Mouse (Mus musculus): ENCODE data around the gene Atp6v0c. TPM values are rescaled to one million over a fixed set of nuclear protein-coding genes. Genes with fewer than 3 reads are reported as not detected.
"Not testable (repeated sequence)": the region's sequence is repeated elsewhere in the genome, so short reads cannot be mapped to it uniquely, and the experiment has no call there.

Gene Atp6v0c
- polyA plus RNA-seq, 3 experiments from 2014 or later: 164 to 208 (median 177) TPM

DNA sequence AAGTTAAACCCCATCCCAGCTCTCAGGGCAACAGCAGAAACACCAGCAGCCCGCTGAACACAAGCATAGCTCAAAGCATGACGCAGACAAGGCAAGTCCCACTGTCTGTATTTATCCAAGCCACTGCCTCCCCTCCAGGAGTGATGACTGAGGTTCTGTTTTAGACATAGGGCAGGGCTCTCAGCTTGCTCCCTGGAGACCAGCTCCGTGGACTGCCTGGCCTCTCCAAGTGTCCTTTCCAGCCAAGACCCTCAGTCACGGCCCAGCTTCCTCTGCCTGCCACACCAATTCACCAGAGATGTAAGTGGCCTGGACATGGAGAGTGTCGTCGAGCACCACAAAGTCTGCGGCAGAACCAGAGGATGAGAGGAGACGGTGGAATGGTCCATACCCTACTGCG, 13.8 kb downstream of the Atp6v0c start:
- ATAC-seq: no peak

DNA sequence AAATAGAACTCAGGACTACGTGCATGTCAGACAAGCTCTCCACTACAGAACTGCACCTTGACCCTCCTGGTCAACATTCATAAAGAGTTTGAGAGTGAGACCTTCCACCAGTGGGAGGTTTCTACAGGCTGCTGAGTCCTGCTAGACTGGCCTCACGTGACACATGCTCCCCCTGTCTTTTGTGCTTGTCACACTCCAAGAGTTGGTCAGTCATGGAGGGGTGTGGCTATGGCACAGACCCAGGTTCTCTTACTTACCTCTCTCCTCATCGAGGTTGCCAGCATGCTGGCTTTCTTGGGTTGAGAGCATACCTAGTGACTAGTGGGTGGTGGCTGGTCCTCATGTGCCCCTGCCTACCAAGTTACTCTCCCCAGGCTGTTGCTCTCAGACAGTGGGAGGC, 15.0 kb downstream of the Atp6v0c start:
- no peak for ATAC-seq

DNA sequence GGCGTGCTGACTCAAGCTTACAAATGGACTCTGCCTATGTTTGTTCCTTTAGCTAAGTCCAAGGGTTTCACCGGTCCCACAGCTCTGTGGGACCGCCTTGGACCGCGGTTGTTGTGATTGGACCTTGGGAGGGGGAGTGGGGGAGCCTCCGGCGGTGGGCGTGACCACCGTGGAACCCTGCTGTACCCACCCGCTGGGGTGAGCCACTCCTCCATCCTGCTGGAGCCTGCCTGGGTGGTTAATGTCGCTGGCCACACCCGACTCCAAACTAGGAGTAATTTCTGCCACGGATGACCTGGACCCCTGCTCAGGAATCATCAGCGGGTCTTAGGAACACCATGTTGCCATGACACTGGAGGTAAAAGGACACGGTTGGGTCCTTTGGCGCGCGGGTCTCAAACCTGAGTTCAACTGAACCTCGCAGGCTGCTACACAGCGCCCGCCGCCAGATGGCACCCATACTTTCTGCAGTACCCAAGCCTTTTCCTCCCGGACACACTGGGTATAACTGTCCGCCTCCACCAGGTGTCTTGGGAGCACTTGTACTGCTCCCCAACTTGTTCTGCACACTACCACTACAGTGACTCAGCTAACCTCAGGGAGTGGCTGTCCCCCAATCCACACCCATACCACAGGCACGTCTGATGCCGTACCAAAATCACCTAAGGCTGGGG, 17.5 kb downstream of the Atp6v0c start:
- ATAC-seq: peak; percentile 98

DNA sequence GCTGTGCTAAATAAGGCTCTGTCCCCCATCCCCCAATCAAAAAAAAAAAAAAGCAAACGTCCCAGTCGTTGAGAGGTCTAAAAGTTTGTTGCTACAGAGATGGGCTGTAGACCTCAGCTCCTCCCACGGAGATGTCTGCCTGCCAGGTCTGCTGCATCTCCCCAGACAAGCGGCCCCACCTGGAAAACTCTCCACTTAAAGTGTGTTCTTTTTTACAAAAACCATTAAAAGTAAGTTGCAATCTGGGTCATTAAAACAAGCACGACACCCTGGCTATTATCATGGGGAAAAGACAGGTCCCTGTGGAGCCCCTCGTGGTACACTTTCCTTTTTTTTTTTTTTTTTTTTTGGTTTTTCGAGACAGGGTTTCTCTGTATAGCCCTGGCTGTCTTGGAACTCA, 18.1 kb downstream of the Atp6v0c start:
- ATAC-seq: no peak

DNA sequence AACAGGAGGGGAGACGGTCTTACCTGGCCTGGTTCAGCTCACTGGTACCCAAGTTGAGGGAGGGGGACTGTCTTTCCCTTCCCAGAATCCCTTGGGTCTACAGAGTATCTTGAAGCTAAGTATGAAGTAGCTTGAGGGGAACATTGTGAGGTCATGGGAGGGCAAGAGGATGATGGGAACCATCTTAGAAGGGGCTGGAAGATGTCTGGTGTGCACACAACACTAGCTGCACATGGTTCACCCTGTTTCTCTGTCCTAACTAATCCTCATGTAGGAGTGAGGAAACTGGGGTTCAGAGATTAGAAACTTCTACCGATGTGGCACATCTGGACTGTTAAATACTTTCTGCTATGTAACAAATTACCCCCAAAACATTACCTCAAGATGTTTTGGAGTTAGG, 18.7 kb downstream of the Atp6v0c start, which contains the start of gene Pdpk1:
TSS of gene Pdpk1 (minus strand) at position 101 of the 400 bp plus-strand sequence.
- ATAC-seq: no peak

DNA sequence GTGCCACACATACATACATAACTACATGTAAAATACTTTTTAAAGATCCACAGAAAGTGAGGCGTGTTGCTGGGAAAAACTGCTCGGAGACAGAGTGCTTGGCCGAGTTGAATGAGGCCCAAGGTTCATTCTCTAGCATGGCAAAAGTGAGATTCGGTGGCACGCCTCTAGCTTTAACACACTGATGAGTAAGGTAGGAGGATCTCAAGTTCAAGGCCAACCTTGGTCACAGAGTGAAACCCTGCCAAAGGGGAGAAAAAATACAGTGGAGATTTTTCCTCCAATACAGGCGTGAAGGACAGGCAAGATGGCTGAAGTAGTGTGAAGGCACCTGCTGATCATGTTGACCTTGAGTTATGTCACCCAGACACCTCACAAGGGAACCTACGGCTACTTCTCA, 20.1 kb downstream of the Atp6v0c start:
- ATAC-seq: no peak

DNA sequence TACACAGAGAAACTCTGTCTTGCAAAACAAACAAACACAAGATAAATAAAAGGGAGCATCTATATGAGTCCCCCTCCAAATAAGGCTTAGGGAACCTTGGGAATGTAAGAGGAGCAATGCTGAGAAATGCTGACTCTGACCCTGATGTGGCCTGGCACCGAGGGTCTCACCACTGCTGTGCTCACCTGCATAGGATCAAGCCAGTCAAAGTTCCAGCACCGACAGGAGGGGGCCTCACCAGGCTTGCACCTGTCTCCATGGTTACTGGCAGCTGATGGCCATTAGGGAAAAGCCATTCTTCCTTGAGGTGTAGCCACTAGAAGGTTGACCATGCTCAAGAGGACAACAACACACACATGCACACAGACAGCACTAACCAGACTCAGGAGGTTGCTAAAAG, 26.6 kb downstream of the Atp6v0c start:
- ATAC-seq: no peak

DNA sequence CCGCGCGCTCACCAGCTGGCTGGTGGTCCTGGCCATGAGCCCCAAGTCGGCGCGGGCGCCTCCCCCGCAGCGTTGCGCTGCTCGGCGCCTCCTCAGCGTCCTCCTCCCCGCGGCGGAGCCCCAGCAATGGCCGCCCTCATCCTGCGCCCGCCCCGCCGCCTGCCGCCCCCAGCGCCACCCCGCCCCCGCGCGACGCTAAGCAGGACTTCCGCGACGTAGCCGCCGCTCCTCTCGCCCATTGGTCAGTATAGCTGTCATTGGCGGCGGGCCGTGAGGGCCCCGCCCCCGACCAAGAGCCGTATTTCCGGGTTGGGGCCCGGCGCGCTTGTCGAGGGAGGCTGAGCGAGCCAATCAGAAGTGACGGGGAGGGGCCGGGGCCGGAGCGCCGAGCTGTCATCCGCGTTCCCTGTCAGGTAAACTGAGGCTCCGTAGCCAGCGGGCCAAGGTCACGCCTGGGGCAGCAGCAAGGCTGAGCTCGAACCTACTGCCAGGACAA, 28.0 kb downstream of the Atp6v0c start:
- ATAC-seq: peak; percentile 95

DNA sequence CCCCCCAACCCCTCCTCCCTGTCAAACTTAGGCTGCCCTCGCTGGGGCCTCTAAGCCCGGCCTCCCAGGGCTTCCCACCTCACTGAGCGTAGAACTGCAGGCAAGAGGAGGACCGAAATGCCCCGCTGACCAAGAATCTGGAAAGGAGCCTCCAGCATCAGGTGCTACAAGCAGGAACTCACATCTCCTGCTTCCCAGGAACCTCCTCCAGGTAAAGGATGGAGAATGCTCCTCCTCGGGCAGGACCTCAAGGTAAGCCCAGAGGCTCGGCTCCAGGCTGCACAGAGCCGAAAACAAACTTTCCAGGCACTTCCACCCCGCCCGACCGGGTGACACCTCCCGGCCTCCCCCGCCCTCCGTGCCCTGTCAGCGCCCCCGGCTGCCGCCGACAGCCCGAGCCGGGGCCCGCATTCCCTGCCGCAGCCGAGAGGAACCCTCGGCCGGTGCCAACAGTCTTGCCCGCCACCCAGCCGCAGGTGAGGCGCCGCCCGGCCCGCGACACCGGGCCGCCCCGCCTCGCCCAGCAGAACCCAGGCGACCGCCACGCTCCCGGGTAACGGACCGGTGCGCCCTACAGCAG, 28.6 kb downstream of the Atp6v0c start:
- ATAC-seq: peak; percentile 13

DNA sequence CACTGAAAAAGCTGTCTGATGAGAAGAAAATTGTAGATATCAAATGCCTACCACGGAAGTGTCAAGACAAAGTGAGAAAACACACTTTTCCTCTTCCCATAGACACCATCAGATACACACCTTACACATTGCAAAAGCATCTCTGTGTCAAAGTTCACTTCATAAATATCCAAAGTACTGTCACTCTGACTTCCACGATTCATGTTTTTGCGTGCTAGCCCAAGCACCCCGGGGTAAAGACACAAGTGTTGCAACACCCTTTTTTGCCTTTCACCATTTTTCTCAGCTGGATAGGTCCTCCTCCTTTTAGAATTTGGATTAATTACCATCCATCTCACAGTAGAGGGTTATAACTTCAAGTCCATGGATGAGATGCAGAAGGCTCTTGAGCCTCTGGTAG, 29.5 kb downstream of the Atp6v0c start:
- no peak for ATAC-seq

DNA sequence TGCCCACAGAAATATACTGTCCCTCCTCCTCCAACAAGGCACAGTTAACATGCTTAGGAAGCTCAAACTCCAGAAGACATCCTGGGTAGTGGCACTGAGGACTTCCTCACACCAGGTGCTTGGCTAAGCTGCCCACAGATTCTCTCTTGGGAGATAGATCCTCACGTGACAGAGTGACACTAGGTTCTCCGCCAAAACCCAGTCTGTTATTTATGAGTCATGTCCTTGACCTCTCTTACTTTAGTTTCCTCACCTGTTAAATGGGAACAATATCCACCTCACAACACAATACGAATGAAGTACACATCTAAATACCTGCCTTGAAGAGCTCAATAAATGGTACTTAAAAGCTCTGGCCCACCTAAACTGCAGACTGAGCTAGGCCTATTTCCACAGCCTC, 30.2 kb downstream of the Atp6v0c start:
- no peak for ATAC-seq

DNA sequence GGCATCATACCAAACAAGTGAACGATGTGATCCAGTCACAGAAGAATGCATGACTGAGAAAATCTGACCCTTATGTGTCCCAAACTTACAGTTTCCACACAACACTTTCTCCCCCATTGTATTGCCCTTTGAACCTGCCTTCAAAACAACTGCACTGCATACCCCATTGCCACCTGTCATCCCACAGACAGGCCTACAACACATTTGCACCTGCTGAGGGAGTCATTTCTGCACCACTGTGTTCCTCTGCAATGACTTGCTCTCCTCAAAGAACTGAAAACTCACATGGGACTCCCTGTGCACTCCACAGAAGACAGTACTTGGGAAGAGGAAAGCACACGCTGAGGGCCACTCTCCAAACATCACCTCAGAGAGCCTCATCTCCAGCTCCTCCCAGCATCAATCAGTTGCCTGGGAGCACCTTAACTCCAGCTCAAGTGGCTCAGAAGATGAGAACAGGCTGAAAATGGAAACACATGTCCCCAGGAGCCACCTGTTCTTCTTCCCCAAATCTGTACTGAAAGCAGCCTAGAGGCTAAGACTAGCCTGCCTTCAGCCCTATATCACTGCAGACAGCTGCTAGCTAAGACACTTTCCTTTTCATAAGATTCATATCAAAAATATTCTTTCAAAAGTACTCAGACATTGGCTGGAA, 32.1 kb downstream of the Atp6v0c start:
- ATAC-seq: no peak

DNA sequence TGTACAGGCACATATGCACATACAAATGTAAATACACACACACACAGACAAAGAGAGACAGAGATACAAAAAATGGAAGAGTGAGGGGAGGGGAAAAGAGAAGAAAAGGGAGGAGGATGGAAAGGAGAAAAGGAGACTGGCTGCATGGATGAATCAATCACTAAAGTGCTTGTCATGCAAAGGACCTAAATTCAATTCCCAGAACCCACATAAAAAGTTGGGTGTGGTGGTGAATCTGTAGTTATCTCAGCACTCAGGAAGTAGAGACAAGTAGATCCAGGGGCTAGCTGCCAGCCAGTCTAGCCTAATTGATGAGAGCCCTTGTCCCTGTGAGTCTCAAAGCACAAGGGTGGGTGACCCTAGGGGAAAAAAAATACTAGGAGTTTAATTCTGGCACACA, 35.4 kb downstream of the Atp6v0c start:
- no peak for ATAC-seq

DNA sequence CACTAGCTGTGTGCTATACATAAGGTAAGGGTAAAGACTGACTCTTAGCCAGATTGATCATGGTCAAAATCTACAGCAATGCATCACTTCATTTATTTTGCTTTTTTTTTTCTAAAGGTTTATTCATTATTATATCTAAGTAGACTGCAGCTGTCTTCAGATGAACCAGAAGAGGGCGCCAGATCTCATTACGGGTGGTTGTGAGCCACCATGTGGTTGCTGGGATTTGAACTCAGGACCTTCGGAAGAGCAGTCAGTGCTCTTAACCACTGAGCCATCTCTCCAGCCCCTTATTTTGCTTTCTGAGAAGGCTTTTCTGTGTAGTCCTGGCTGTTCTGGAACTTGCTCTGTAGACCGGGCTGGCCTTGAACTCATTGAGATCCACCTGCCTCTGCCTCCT, 36.6 kb downstream of the Atp6v0c start:
- ATAC-seq: not testable (repeated sequence)

DNA sequence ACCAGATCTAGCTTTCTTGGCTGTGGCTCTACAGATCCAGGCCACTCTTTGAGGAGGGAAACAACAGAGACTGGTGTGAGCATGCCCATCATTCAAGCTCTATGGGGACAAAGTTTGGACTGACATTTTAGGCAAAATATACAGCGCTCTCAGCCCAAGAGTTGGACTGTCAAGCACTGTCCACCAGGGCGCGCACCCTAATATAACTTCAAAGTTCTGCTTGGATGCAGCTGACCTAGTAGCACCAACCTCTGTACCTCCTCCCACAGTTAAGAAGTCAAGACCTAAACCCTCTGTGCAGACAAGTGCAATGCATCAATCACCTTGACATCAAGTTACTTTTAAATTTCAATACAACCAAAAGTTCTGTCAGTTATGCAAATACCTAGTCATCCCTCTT, 37.9 kb downstream of the Atp6v0c start:
- ATAC-seq: no peak

DNA sequence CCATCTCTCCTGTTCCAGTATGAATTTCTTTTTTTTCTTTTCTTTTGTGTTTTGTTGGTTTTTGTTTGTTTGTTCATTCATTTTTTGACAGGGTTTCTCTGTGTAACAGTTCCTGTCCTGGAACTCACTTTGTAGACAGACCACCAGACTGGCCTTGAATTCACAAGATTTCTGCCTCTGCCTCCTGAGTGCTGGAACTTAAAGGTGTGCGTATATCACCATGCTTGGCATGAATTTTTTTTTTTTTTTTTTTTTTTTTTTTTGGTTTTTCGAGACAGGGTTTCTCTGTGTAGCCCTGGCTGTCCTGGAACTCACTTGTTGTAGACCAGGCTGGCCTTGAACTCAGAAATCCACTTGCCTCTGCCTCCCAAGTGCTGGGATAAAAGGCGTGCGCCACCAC, 40.3 kb downstream of the Atp6v0c start:
- not testable (repeated sequence) for ATAC-seq

DNA sequence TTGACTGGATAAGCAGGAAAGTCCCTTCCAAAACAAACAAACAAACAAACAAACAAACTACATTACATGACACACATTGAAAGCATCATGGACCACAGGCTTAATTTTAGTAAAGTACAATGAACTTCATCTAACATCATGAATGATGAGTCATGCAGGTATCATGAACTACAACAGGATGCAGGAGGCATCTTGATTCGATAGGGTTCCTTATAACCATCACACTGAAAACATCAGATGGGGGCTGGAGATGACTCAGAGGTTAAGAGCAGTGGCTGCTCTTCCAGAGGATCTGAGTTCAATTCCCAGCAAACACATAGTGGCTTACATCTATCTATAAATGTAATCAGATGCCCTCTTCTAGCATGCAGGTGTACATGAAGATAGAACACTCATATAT, 41.9 kb downstream of the Atp6v0c start:
- peak; percentile 80 for ATAC-seq

DNA sequence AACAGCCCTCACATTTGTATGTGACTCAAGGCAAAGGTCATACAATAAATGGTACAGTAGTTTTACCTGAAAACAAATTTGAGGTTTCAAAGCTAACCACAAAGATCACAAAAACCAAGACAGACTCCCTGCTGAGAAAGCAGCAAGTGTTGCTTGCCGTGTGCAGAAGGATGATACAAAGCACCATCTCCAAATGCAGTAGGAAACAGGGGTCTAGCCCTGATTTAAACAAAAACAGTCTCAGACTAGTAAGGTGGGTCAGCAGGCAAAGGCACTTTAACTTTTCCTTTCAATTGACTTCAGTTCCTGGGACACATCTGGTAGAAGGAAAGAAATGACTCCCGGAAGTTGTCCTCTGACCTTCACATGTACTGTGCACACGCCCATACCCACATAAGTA, 42.7 kb downstream of the Atp6v0c start:
- peak; percentile 43 for ATAC-seq

DNA sequence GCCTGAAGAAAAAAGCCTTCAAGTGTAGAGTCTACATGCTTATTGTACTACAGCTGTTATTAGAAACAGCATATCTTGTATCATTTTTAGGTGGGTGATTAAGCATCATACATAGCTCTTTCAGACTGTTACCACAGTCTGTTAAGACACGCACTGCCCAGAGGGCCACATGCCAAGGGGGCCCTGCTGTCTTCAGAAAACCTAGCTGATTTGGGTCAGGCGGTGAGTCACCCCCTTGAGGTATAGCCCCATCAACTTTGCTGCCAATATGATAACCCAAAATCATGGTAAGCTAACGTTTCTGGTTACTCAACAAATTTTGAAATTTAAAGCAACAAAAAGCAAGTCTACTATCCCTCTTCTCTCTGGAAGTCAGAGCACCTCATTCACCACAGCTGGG, 50.1 kb downstream of the Atp6v0c start:
- no peak for ATAC-seq

Other genes with a start within 250 kb of the Atp6v0c start
- not detected for gene Sbp, start 228.0 kb downstream of the Atp6v0c start, polyA plus RNA-seq (2017; shearing (Covaris generic))
- gene Sbpl, start 214.4 kb downstream of the Atp6v0c start, polyA plus RNA-seq (2017; shearing (Covaris generic)): not detected
- gene Prss30, start 189.1 kb downstream of the Atp6v0c start, polyA plus RNA-seq (2017; shearing (Covaris generic)): 1 to 10 TPM in 1 of 3 experiments, not detected in 2; 2.4 TPM
- not detected for gene Prss22, start 171.6 kb downstream of the Atp6v0c start, polyA plus RNA-seq (2017; shearing (Covaris generic))
- gene Prss27, start 131.6 kb downstream of the Atp6v0c start, polyA plus RNA-seq (2017; shearing (Covaris generic)): under 1 TPM in 1 of 3 experiments, not detected in 2; 0.36 TPM
- 1 to 10 TPM; 4.3 to 6.5 (median 6.3) TPM for gene Kctd5, start 96.2 kb downstream of the Atp6v0c start, polyA plus RNA-seq (2017; shearing (Covaris generic))
- 10 to 100 TPM; 34.1 to 47.4 (median 39.7) TPM for gene Pdpk1, start 18.8 kb downstream of the Atp6v0c start, polyA plus RNA-seq (2017; shearing (Covaris generic))
- gene Amdhd2, start 5.9 kb downstream of the Atp6v0c start, polyA plus RNA-seq (2017; shearing (Covaris generic)): 10 to 100 TPM; 21.6 to 30.0 (median 29.7) TPM
- 1 to 10 TPM in 2 of 3 experiments, under 1 TPM in 1; 0.66 to 1.4 (median 1.0) TPM for gene Tbc1d24, start 35.9 kb upstream of the Atp6v0c start, polyA plus RNA-seq (2017; shearing (Covaris generic))
- not detected for gene Ntn3, start 39.8 kb upstream of the Atp6v0c start, polyA plus RNA-seq (2017; shearing (Covaris generic))
- gene Tedc2, start 51.1 kb upstream of the Atp6v0c start, polyA plus RNA-seq (2017; shearing (Covaris generic)): 1 to 10 TPM; 7.2 to 9.5 (median 9.1) TPM
- gene Ccnf, start 81.8 kb upstream of the Atp6v0c start, polyA plus RNA-seq (2017; shearing (Covaris generic)): 10 to 100 TPM in 1 of 3 experiments, 1 to 10 TPM in 2; 3.4 to 43.6 (median 6.3) TPM
- not detected for gene Abca17, start 181.4 kb upstream of the Atp6v0c start, polyA plus RNA-seq (2017; shearing (Covaris generic))
- 10 to 100 TPM; 17.8 to 31.2 (median 26.3) TPM for gene Abca3, start 182.2 kb upstream of the Atp6v0c start, polyA plus RNA-seq (2017; shearing (Covaris generic))
- gene Rnps1, start 244.9 kb upstream of the Atp6v0c start, polyA plus RNA-seq (2017; shearing (Covaris generic)): 100 to 1,000 TPM; 118 to 138 (median 130) TPM